Mouse (Mus musculus) embryonic facial prominence, embryonic 15.5 days (tissue): ENCODE measurements around the gene Mss51. TPM values are rescaled to one million over a fixed set of nuclear protein-coding genes. Genes with fewer than 3 reads are reported as not detected.

Experiments
- ATAC-seq: fragments of 200-750 bp; cut with Nextera tagmentation; 2 replicates; pipeline ENCODE4 v1.8.0; 2017; ENCODE audit warnings: low read depth, moderate TSS enrichment; ENCODE audit not compliant: insufficient number of reproducible peaks, low FRiP score, low TSS enrichment
- H3K27ac ChIP-seq: fragments of 300-500 bp; sonication (generic); replicated peaks from 2 replicates; pipeline ENCODE4 v1.5.1; 2015; ENCODE audit warnings: mild to moderate bottlenecking, inconsistent platforms
- H3K27me3 ChIP-seq: fragments of 300-500 bp; sonication (generic); 2 replicates; pipeline ENCODE4 v1.6.1; 2015; ENCODE audit warnings: inconsistent platforms
- H3K36me3 ChIP-seq: fragments of 300-500 bp; sonication (generic); 2 replicates; pipeline ENCODE4 v1.6.1; 2015; ENCODE audit warnings: mild to moderate bottlenecking, inconsistent platforms
- H3K4me1 ChIP-seq: fragments of 300-500 bp; sonication (generic); 2 replicates; pipeline ENCODE4 v1.6.1; 2015; ENCODE audit warnings: inconsistent platforms
- H3K4me2 ChIP-seq: fragments of 300-500 bp; sonication (generic); replicated peaks from 2 replicates; pipeline ENCODE4 v1.6.1; 2015; ENCODE audit warnings: mild to moderate bottlenecking, inconsistent platforms
- H3K4me3 ChIP-seq: fragments of 300-500 bp; sonication (generic); replicated peaks from 2 replicates; pipeline ENCODE4 v1.5.1; 2015; ENCODE audit warnings: mild to moderate bottlenecking, inconsistent platforms
- H3K9ac ChIP-seq: fragments of 300-500 bp; sonication (generic); 2 replicates; pipeline ENCODE4 v1.6.1; 2015; ENCODE audit warnings: inconsistent platforms
- H3K9me3 ChIP-seq: fragments of 300-500 bp; sonication (generic); replicated peaks from 2 replicates; pipeline ENCODE4 v1.6.1; 2016; ENCODE audit warnings: inconsistent platforms
- WGBS: fragments of 180-500 bp; shearing (Covaris S2); methylation state at CpG from one replicate; pipeline ENCODE4 v1.1.7; 2015; 5-methylcytosine and 5-hydroxymethylcytosine counted together
- polyA plus RNA-seq: library from polyadenylated mRNA; unstranded; fragments of >200 nt; fragmentation: Nextera tagmentation; extraction: Ambion mirVana; gene quantifications from 2 replicates; pipeline ENCODE4 v1.2.1, GENCODE M21; 2015

Mss51 gene
- polyA plus RNA-seq, 1 experiment from 2014 or later = 1.9 TPM

DNA sequence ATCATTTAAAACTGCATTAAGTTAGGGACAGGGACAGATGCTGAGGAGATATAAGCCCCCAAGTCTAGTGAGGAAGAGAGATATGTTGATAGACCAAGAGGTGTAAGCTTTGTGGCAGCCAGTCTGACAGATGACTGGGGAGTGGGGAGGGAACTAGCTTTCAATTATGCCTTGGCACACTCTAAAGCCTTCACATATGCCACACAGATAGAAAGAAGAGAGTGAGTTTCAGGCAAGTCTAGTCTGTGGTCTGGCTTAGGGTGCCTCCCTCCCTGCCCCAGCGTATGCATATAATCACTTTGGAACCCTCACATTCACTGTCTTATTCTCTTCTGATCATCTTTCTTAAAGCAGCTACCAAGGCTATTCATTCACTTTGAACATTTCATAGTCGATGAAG is 45.4 kb downstream of the Mss51 start:
- Histone ChIP-seq H3K4me1 (no peaks in the 10 kb centered on the region), H3K4me3 (peak overlapping the region; percentile 46), H3K4me2 (peak overlapping the region; percentile 62), H3K27ac (0 out of 2 replicates have a peak overlapping the region, but pooled peaks have one; percentile 13), H3K36me3 (peaks cover 10% of the 10 kb centered on the region), H3K9me3 (no peaks in the 10 kb centered on the region), H3K27me3 (no peaks in the 10 kb centered on the region), H3K9ac (no peak overlapping the region)
- 0 out of 2 replicates have a peak, but pooled peaks have one; percentile 24 for ATAC-seq
- 12% methylated on average over 2 of the region's 2 CpGs for WGBS

DNA sequence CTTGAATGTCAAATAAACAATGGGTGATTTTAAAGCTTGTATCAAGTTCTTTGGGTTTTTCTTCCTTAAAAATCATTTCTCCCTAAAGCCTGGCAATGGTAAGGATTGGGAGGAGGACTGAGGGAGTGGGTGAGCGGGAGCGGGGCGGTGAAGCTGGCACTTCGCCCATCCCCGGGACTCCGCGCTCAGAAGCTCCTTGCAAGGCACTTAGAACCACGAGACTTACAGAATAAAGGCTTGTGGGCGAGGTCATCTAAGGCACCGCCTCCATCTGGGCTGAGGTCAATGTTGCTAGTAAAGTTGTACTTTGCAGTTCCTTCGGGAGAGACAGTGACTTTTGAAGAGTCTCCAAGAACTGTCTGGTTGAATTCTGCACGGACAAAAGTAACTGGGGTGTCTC is 49.5 kb downstream of the Mss51 start:
- no peak overlapping the region for H3K4me2 ChIP-seq
- 47% methylated on average over 12 of the region's 12 CpGs for WGBS

DNA sequence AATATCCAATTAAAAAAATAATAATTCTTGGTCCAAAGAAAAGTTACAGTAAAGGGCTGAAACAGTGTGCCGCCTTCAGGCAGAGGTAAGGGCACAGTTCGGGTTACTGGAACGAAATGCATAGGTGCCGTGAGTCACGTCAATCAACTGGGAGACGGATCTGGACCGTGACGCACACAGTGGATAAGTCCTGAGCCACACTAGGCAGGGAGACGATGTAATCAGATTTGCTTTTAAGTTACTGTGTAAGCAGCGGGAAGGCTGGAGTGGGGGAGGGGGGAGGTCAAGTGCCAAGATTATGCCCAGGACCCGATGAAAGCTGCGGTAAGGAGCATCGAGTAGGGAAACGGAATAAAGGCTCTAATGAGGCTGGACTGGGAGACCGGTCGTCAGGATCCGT is 54.4 kb downstream of the Mss51 start:
- no peaks in the 10 kb centered on the region for H3K9me3 ChIP-seq
- no peaks in the 10 kb centered on the region for H3K4me1 ChIP-seq
- no peaks in the 10 kb centered on the region for H3K36me3 ChIP-seq
- H3K27ac ChIP-seq = no peak overlapping the region
- no peak overlapping the region for H3K4me3 ChIP-seq
- no peak overlapping the region for H3K9ac ChIP-seq
- H3K4me2 ChIP-seq = no peak overlapping the region
- no peak for ATAC-seq
- WGBS = 47% methylated on average over 17 of the region's 17 CpGs
- H3K27me3 ChIP-seq = no peaks in the 10 kb centered on the region

More for the DNA sequence above, 49.5 kb downstream of the Mss51 start:
- Histone ChIP-seq H3K36me3 (no peaks in the 10 kb centered on the region), H3K4me1 (no peaks in the 10 kb centered on the region), H3K27me3 (no peaks in the 10 kb centered on the region), H3K27ac (no peak overlapping the region), H3K4me3 (no peak overlapping the region), H3K9me3 (no peaks in the 10 kb centered on the region), H3K9ac (no peak overlapping the region)
- no peak for ATAC-seq

DNA sequence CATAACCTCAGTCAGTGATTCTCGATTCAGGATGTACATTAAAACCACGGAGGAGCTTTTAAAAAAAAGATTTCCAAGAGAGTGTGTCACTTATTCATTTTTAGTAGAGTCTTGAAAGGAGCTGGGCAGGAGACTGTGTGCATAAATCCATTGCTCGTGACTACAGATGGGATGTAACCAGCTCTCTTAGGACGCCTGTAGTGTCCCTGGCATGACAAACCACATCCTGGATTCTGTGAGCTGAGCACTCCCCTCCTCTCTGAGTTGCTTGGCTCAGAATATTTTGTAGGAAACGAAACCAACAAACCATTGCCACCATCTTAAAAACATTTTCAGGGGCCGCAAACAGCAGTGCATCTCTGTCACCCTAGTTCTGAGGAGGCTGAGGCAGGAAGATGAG is 59.7 kb downstream of the Mss51 start:
- WGBS = 68% methylated on average over 6 of the region's 6 CpGs
- no peak overlapping the region for H3K27ac ChIP-seq
- H3K36me3 ChIP-seq = no peaks in the 10 kb centered on the region
- H3K9ac ChIP-seq = no peak overlapping the region
- H3K4me2 ChIP-seq = no peak overlapping the region
- no peaks in the 10 kb centered on the region for H3K27me3 ChIP-seq
- no peak for ATAC-seq
- no peaks in the 10 kb centered on the region for H3K4me1 ChIP-seq
- no peaks in the 10 kb centered on the region for H3K9me3 ChIP-seq
- H3K4me3 ChIP-seq = no peak overlapping the region

Other genes starting within 250 kb of the Mss51 start
- 0.12 and 0.68 TPM in 2 replicates for gene Kcnk16, start 227.7 kb downstream of the Mss51 start, polyA plus RNA-seq
- gene Nudt13, start 202.2 kb downstream of the Mss51 start, polyA plus RNA-seq = 16.6 and 22.8 TPM in 2 replicates
- gene Ecd, start 148.8 kb downstream of the Mss51 start, polyA plus RNA-seq = 47.3 and 54.4 TPM in 2 replicates
- gene Fam149b, start 148.7 kb downstream of the Mss51 start, polyA plus RNA-seq = 36.0 and 36.9 TPM in 2 replicates
- gene Dnajc9, start 108.0 kb downstream of the Mss51 start, polyA plus RNA-seq = 168 and 176 TPM in 2 replicates
- 82.9 and 90.6 TPM in 2 replicates for gene Mrps16, start 103.3 kb downstream of the Mss51 start, polyA plus RNA-seq
- 4.2 and 7.3 TPM in 2 replicates for gene Cfap70, start 44.7 kb downstream of the Mss51 start, polyA plus RNA-seq
- gene Anxa7, start 16.8 kb downstream of the Mss51 start, polyA plus RNA-seq = 56.4 and 61.7 TPM in 2 replicates
- 46.7 and 50.2 TPM in 2 replicates for gene Ppp3cb, start 49.7 kb upstream of the Mss51 start, polyA plus RNA-seq
- gene Usp54, start 144.2 kb upstream of the Mss51 start, polyA plus RNA-seq = 5.6 and 6.6 TPM in 2 replicates
- gene Myoz1, start 159.6 kb upstream of the Mss51 start, polyA plus RNA-seq = 7.0 and 9.7 TPM in 2 replicates
- gene Synpo2l, start 171.5 kb upstream of the Mss51 start, polyA plus RNA-seq = 30.1 and 37.7 TPM in 2 replicates
- gene Sec24c, start 177.4 kb upstream of the Mss51 start, polyA plus RNA-seq = 86.8 and 92.5 TPM in 2 replicates
- gene Fut11, start 198.1 kb upstream of the Mss51 start, polyA plus RNA-seq = 32.3 and 34.2 TPM in 2 replicates
- gene Chchd1, start 206.1 kb upstream of the Mss51 start, polyA plus RNA-seq = 166 and 171 TPM in 2 replicates
- 38.6 and 40.1 TPM in 2 replicates for gene Zswim8, start 210.7 kb upstream of the Mss51 start, polyA plus RNA-seq
- gene Ndst2, start 237.7 kb upstream of the Mss51 start, polyA plus RNA-seq = 35.1 and 38.8 TPM in 2 replicates